ENCODE assay signal across 9 mouse cellular contexts in genomic region chr4:129547631-129548030, GRCm38 (mm10). TPM values are rescaled to one million over a fixed set of nuclear protein-coding genes. Genes with fewer than 3 reads are reported as not detected.
"Had no signal": no experiment of that assay in that cellular context is flagged by ENCODE, and none has a peak within 500 bp of the region (broad histone marks: within the 10 kb centered on the region; RNA-seq: fewer than 3 reads in every experiment).

No protein-coding gene starts in this region.

RNA-seq across cellular contexts. Expression of gene Lck, which starts 25.8 kb away (rescaled TPM):
- total RNA-seq: gastrocnemius, adult 18-20 months; gastrocnemius, adult 2 months; gastrocnemius, adult 8-10 months had no signal

RNA-seq across cellular contexts. Expression of gene Fam167b, which starts 30.7 kb away (rescaled TPM):
- total RNA-seq: common myeloid progenitor, adult 5-6 weeks; forebrain, postnatal 0 days; gastrocnemius, adult 18-20 months; gastrocnemius, adult 2 months; gastrocnemius, adult 8-10 months; gastrocnemius, postnatal 36 days; granulocyte monocyte progenitor cell, adult 5-6 weeks had no signal
- polyA plus RNA-seq: erythroblast, embryonic 14.5 days; forebrain, embryonic 14.5 days; forebrain, postnatal 0 days had no signal
